Mouse (Mus musculus): ENCODE data around the gene Emilin2. TPM values are rescaled to one million over a fixed set of nuclear protein-coding genes. Genes with fewer than 3 reads are reported as not detected.

Emilin2 gene
- polyA plus RNA-seq, 1 experiment from 2014 or later: 2.0 TPM

DNA sequence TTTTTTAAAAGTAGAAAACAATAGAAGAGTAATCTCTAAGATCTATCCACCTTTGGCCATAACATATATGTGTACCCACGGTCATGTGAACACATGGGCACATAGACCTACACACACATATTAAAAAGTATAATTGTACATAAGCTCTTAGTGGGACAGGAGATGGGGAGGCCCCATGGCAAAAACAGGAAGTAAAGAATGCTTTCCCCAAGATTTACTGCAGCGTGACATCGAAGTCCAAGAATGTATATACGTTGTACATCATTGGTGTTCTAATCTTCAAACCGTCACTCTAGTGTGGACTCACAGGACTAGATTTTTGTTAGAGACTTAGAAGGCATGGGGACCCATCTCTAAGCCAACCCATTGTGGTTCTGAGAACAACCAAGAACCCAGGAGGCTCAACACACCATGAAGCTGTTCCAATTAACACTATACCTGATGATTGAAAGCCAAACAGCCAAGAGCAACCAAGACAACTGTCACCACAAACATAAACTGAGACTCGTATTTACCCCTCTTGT is 19.8 kb downstream of the Emilin2 start:
- Histone ChIP-seq H3K9me3 (ENCODE audit: control insufficient read depth, low read length) (no peaks in the 10 kb centered on the region), H3K4me3 (ENCODE audit: low read depth, low read length) (no peak overlapping the region), H3K4me2 (ENCODE audit: low read depth, low read length) (no peak overlapping the region), H3K36me3 (ENCODE audit: control insufficient read depth, insufficient read depth, low read length) (no peaks in the 10 kb centered on the region), H3K27ac (ENCODE audit: low read depth, low read length) (no peak overlapping the region), H3K27me3 (ENCODE audit: control insufficient read depth, insufficient read depth, low read length) (no peaks in the 10 kb centered on the region), H3K4me1 (ENCODE audit: control insufficient read depth, insufficient read depth, low read length) (no peaks in the 10 kb centered on the region), H3K9ac (replicated peaks; ENCODE audit: low read depth, low read length) (no peak overlapping the region)
- 96% methylated on average over 6 of the region's 6 CpGs for WGBS
- no peak for ATAC-seq (ENCODE audit: low read depth)

DNA sequence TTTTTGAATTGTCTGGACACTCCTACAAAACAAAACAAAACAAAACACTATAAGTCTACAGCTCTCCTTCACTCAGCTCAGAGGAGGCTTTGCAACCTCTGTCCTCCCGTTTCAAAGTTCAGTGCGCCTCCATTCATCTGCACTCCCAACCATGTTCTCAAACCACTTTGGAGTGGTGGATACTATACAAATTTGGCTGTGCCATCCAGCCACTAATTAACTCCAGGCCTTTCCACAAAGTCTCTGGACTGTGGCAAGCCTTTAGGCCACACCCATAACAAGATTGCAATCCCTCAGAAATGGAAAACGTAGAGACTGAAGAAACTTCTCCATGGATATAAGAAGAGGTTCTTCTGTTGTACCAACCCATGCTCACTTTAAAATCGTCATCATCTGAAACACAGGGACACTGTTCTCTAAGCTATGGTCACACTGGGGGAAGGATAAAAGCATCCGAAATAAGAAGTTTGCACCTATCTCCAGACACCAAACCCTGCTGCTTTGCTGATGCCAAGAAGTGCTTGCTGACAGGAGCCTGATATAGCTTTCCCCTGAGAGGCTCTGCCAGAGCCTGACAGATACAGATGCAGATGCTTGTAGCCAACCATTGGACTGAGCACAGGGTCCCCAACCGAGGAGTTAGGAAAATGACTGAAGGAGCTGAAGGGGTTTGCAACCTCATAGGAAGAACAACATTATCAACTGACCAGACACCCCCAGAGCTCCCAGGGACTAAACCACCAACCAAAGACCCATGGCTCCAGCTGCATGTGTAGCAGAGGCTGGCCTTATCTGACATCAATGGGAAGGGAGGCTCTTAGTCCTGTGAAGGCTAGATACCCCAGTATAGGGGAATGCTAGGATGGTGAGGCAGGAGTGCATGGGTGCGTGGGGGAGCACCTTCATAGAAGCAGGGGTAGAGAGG is 21.0 kb downstream of the Emilin2 start:
- H3K9ac ChIP-seq (replicated peaks; ENCODE audit: low read depth, low read length): no peak overlapping the region
- no peak overlapping the region for H3K27ac ChIP-seq (ENCODE audit: low read depth, low read length)
- no peaks in the 10 kb centered on the region for H3K27me3 ChIP-seq (ENCODE audit: control insufficient read depth, insufficient read depth, low read length)
- no peak for ATAC-seq (ENCODE audit: low read depth)
- no peaks in the 10 kb centered on the region for H3K9me3 ChIP-seq (ENCODE audit: control insufficient read depth, low read length)
- no peak overlapping the region for H3K4me2 ChIP-seq (ENCODE audit: low read depth, low read length)
- H3K4me1 ChIP-seq (ENCODE audit: control insufficient read depth, insufficient read depth, low read length): no peaks in the 10 kb centered on the region
- H3K36me3 ChIP-seq (ENCODE audit: control insufficient read depth, insufficient read depth, low read length): no peaks in the 10 kb centered on the region
- H3K4me3 ChIP-seq (ENCODE audit: low read depth, low read length): no peak overlapping the region
- WGBS: 88% methylated on average over 7 of the region's 7 CpGs

DNA sequence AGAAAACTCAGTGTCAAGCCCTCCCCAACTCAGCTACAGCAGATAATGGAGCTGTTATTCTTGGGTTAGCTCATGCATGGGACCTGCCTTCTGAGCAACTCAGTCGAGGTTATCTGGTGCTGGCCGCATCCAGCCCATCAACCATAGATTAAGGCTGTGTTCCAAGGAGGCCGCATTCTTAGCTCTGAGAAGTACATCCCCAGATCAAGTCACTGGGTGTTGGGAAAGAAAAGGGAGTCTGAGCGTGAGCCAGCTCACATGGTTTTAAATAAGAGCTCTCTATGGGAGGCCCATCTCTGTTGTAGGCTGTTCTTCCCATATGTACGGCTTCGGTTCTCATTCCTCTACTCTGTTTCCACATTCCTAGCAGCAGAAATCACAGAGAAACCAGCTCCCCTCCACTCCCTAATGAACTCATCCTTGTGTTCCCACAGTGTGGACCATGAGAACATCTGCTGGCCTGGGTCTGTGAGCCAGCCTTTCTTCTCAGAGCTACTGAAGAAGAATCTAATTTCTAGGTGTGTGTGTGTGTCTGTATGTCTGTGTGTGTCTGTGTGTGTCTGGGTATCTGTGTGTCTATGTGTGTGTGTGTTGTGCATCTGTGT is 22.1 kb downstream of the Emilin2 start:
- Histone ChIP-seq H3K4me3 (ENCODE audit: low read depth, low read length) (no peak overlapping the region), H3K9ac (replicated peaks; ENCODE audit: low read depth, low read length) (no peak overlapping the region)
- WGBS: 81% methylated on average over 6 of the region's 6 CpGs

DNA sequence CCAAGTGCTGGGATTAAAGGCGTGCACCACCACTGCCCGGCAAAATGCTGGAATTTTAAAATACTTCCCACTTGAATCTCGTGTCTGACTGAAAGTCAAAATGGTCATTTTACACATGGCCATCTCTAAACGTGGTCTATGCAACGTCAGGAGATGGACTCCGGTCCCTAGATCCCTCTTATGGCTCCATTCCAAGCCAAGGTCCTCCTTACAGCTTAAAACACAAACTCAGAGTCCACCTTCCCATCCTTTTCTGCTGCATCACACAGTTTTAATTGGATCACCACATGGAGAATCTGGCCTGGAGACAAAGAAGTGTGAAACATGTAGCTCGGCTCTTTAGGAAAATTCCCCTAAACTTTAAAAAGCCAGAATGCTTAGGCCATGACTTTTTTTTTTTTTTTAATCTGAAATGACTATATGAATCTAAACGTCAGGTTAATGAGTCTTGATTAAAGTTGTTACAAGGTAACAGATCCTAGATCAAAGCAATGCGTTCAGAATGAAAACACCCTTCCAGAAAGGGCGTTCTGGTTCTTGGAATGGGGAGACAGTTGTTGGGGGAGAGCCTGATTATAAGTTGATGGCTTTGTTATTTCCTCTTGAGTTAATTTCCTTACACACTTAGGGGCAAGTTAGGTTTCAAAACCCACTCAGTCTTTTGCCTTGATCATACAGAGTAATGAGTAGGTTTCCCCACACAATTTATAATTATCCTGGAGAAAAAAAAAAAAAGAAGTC is 22.8 kb downstream of the Emilin2 start:
- no peak overlapping the region for H3K4me3 ChIP-seq (ENCODE audit: low read depth, low read length)
- no peak overlapping the region for H3K4me2 ChIP-seq (ENCODE audit: low read depth, low read length)
- 96% methylated on average over 10 of the region's 10 CpGs for WGBS
- no peaks in the 10 kb centered on the region for H3K36me3 ChIP-seq (ENCODE audit: control insufficient read depth, insufficient read depth, low read length)
- H3K27ac ChIP-seq (ENCODE audit: low read depth, low read length): no peak overlapping the region
- no peaks in the 10 kb centered on the region for H3K9me3 ChIP-seq (ENCODE audit: control insufficient read depth, low read length)
- no peaks in the 10 kb centered on the region for H3K4me1 ChIP-seq (ENCODE audit: control insufficient read depth, insufficient read depth, low read length)
- ATAC-seq (ENCODE audit: low read depth): no peak
- H3K9ac ChIP-seq (replicated peaks; ENCODE audit: low read depth, low read length): no peak overlapping the region
- no peaks in the 10 kb centered on the region for H3K27me3 ChIP-seq (ENCODE audit: control insufficient read depth, insufficient read depth, low read length)

More for the DNA sequence above, 22.1 kb downstream of the Emilin2 start:
- no peaks in the 10 kb centered on the region for H3K36me3 ChIP-seq (ENCODE audit: control insufficient read depth, insufficient read depth, low read length)
- H3K9me3 ChIP-seq (ENCODE audit: control insufficient read depth, low read length): no peaks in the 10 kb centered on the region
- H3K27me3 ChIP-seq (ENCODE audit: control insufficient read depth, insufficient read depth, low read length): no peaks in the 10 kb centered on the region
- no peak for ATAC-seq (ENCODE audit: low read depth)
- H3K4me2 ChIP-seq (ENCODE audit: low read depth, low read length): no peak overlapping the region
- H3K4me1 ChIP-seq (ENCODE audit: control insufficient read depth, insufficient read depth, low read length): no peaks in the 10 kb centered on the region
- H3K27ac ChIP-seq (ENCODE audit: low read depth, low read length): no peak overlapping the region

DNA sequence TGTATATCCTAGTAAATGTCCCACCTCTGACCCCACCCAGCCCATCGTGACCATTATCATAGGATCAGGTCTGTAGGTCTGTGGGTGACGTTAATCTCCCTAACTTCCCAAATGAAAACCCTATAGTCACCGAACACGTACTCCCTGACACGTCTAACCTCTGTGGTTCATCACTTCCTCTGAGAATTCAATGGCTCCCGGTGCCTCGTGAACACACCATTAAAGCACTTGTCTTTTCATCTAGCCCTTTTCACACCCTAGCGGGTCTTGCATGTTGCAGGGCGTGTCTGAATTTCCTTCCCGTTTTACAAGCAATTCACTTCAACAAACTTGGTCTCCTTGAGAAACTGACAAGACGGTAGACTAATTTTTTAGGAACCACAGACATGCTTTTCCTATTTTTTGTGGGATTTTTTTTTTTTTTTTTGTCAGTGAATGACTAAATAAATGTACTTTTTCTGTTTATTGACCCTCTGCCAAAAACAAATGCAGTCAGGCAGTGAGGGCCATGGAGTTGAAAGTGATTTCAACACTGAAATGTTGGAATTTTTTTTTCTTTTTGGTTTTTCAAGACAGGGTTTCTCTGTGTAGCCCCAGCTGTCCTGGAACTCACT is 23.5 kb downstream of the Emilin2 start:
- Histone ChIP-seq H3K36me3 (ENCODE audit: control insufficient read depth, insufficient read depth, low read length) (no peaks in the 10 kb centered on the region), H3K4me3 (ENCODE audit: low read depth, low read length) (no peak overlapping the region), H3K9me3 (ENCODE audit: control insufficient read depth, low read length) (no peaks in the 10 kb centered on the region), H3K27me3 (ENCODE audit: control insufficient read depth, insufficient read depth, low read length) (no peaks in the 10 kb centered on the region), H3K4me2 (ENCODE audit: low read depth, low read length) (no peak overlapping the region), H3K9ac (replicated peaks; ENCODE audit: low read depth, low read length) (no peak overlapping the region), H3K4me1 (ENCODE audit: control insufficient read depth, insufficient read depth, low read length) (no peaks in the 10 kb centered on the region), H3K27ac (ENCODE audit: low read depth, low read length) (no peak overlapping the region)
- WGBS: 91% methylated on average over 11 of the region's 11 CpGs
- no peak for ATAC-seq (ENCODE audit: low read depth)

DNA sequence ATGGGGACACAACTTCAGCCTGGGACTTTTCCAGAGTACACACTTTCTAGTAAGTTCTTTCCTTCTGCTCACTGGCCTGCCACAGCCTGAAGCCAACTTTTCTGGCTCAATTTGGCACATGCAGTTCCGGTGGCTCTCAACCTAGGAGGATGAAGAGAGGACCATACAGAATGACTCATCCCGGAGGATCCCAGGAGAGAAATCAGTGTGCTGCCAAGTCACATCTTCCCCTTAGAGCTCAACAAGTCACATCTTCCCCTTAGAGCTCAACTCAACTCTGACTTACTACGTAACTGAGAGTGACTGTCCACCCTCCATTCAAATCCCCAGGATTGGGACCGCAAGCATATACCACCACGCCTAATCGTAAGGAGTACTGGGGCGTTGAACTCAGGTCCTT is 24.2 kb downstream of the Emilin2 start:
- no peak overlapping the region for H3K4me3 ChIP-seq (ENCODE audit: low read depth, low read length)
- no peak overlapping the region for H3K27ac ChIP-seq (ENCODE audit: low read depth, low read length)
- no peaks in the 10 kb centered on the region for H3K36me3 ChIP-seq (ENCODE audit: control insufficient read depth, insufficient read depth, low read length)
- H3K9ac ChIP-seq (replicated peaks; ENCODE audit: low read depth, low read length): no peak overlapping the region
- H3K4me2 ChIP-seq (ENCODE audit: low read depth, low read length): no peak overlapping the region
- ATAC-seq (ENCODE audit: low read depth): no peak
- no peaks in the 10 kb centered on the region for H3K27me3 ChIP-seq (ENCODE audit: control insufficient read depth, insufficient read depth, low read length)
- no peaks in the 10 kb centered on the region for H3K4me1 ChIP-seq (ENCODE audit: control insufficient read depth, insufficient read depth, low read length)
- 97% methylated on average over 7 of the region's 7 CpGs for WGBS
- no peaks in the 10 kb centered on the region for H3K9me3 ChIP-seq (ENCODE audit: control insufficient read depth, low read length)

DNA sequence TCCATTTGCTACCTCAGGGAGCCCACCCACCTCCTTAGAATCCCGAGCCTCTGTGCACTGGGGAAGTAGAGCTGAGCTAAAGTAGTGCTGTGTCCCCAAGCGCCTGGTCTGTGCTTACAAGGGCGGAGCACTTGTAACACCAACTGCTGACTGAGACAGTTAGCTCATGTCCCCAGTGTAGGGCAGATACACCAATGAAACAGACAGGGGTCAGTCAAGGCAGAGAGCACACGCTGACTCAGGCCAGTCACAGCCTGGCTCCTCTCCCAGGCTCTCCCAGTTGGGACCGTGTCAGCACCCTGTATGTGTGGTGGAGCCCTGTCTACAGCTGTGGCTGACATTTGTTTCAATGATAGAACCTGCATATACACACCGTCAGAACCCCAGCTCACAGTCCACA is 25.8 kb downstream of the Emilin2 start:
- H3K27me3 ChIP-seq (ENCODE audit: control insufficient read depth, insufficient read depth, low read length): no peaks in the 10 kb centered on the region
- no peaks in the 10 kb centered on the region for H3K36me3 ChIP-seq (ENCODE audit: control insufficient read depth, insufficient read depth, low read length)
- WGBS: 82% methylated on average over 6 of the region's 6 CpGs
- H3K9ac ChIP-seq (replicated peaks; ENCODE audit: low read depth, low read length): no peak overlapping the region
- no peaks in the 10 kb centered on the region for H3K9me3 ChIP-seq (ENCODE audit: control insufficient read depth, low read length)
- H3K4me3 ChIP-seq (ENCODE audit: low read depth, low read length): no peak overlapping the region
- no peak; the same call in 1 of the 2 replicates for ATAC-seq (ENCODE audit: low read depth)
- H3K27ac ChIP-seq (ENCODE audit: low read depth, low read length): no peak overlapping the region
- no peak overlapping the region for H3K4me2 ChIP-seq (ENCODE audit: low read depth, low read length)
- H3K4me1 ChIP-seq (ENCODE audit: control insufficient read depth, insufficient read depth, low read length): no peaks in the 10 kb centered on the region

DNA sequence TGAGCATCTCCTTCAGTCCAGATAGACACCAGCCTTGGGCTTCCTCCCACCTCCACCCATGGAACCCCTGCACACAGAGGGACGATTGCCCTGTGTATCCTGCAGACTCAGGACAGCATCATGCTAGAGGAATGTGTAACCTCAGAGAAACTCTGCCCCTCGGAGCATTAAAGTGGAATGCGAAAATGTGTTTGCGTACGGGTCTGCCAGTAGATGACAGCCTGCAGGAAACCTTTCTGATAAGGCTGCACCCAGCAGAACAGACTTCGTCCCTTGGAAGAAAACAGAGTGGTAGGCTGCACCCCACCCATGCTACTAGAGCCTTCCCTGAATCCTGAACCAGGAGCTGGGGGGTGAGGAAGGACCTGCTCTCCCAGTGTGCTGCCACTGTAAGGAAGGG is 26.9 kb downstream of the Emilin2 start:
- no peaks in the 10 kb centered on the region for H3K4me1 ChIP-seq (ENCODE audit: control insufficient read depth, insufficient read depth, low read length)
- no peak overlapping the region for H3K27ac ChIP-seq (ENCODE audit: low read depth, low read length)
- H3K9ac ChIP-seq (replicated peaks; ENCODE audit: low read depth, low read length): no peak overlapping the region
- no peaks in the 10 kb centered on the region for H3K9me3 ChIP-seq (ENCODE audit: control insufficient read depth, low read length)
- no peak overlapping the region for H3K4me3 ChIP-seq (ENCODE audit: low read depth, low read length)
- no peaks in the 10 kb centered on the region for H3K27me3 ChIP-seq (ENCODE audit: control insufficient read depth, insufficient read depth, low read length)
- WGBS: 88% methylated on average over 6 of the region's 6 CpGs
- no peak for ATAC-seq (ENCODE audit: low read depth)
- H3K36me3 ChIP-seq (ENCODE audit: control insufficient read depth, insufficient read depth, low read length): no peaks in the 10 kb centered on the region
- H3K4me2 ChIP-seq (ENCODE audit: low read depth, low read length): no peak overlapping the region

All from neural tube, embryonic 14.5 days (tissue).